Mouse (Mus musculus): ENCODE data around the gene Ralgps2.

- TF ChIP-seq CTCF (conservative IDR thresholded peaks at IDR 0.05; ENCODE audit: insufficient read depth, insufficient read length, low read depth, low read length), result no peak
- TF ChIP-seq POLR2A (IDR thresholded peaks at IDR 0.05; ENCODE audit: low read depth, low read length), result no peak
Measured at GRCm38 (mm10) chr1:156758326-156758725, 181.1 kb downstream of the Ralgps2 start.
